Mouse (Mus musculus) CH12.LX (cell line): ENCODE data around the gene Plekha7.

ENCODE experiments used
- CTCF ChIP-seq, 2 experiments: IDR thresholded peaks in 1 of 2; conservative IDR thresholded peaks in 1 of 2; 2 replicates each; pipeline ENCODE4 v1.5.1; 2011 to 2012; ENCODE audit warnings: low read depth in 2 of 2, low read length in 2 of 2, improper control_type of control experiment in 1 of 2, inconsistent platforms in 1 of 2, mild to moderate bottlenecking in 1 of 2, moderate library complexity in 1 of 2
- EP300 ChIP-seq: IDR thresholded peaks from 2 replicates; pipeline ENCODE4 v1.6.1; 2011; ENCODE audit warnings: low read length, improper control_type of control experiment
- JUND ChIP-seq: conservative IDR thresholded peaks from 2 replicates; pipeline ENCODE4 v1.6.1; 2011; ENCODE audit warnings: low read depth, low read length, improper control_type of control experiment
- MAX ChIP-seq: IDR thresholded peaks from 2 replicates; pipeline ENCODE4 v1.6.1; 2011; ENCODE audit warnings: low read length, improper control_type of control experiment
- MEF2A ChIP-seq: IDR thresholded peaks from 2 replicates; pipeline ENCODE4 v1.6.1; 2014; ENCODE audit warnings: low read depth, mild to moderate bottlenecking, inconsistent platforms, low read length, improper control_type of control experiment, borderline replicate concordance
- MXI1 ChIP-seq: IDR thresholded peaks from 2 replicates; pipeline ENCODE4 v1.6.1; 2011; ENCODE audit warnings: mild to moderate bottlenecking, low read depth, low read length, improper control_type of control experiment
- POLR2A ChIP-seq: IDR thresholded peaks from 2 replicates; pipeline ENCODE4 v1.6.1; 2011; ENCODE audit warnings: low read depth, mild to moderate bottlenecking, improper control_type of control experiment, low read length
- POLR2AphosphoS2 ChIP-seq: IDR thresholded peaks from 2 replicates; pipeline ENCODE4 v1.6.1; 2011; ENCODE audit warnings: low read depth, low read length, improper control_type of control experiment
- USF1 ChIP-seq: IDR thresholded peaks from 2 replicates; pipeline ENCODE4 v1.6.1; 2014; ENCODE audit warnings: low read depth, mild to moderate bottlenecking, inconsistent platforms, low read length, improper control_type of control experiment
- ZC3H11A ChIP-seq: IDR thresholded peaks from 2 replicates; pipeline ENCODE4 v1.6.1; 2012; ENCODE audit warnings: low read depth, mild to moderate bottlenecking, inconsistent platforms, low read length, improper control_type of control experiment
- ZNF384 ChIP-seq: IDR thresholded peaks from 2 replicates; pipeline ENCODE4 v1.6.1; 2012; ENCODE audit warnings: low read depth, low read length, improper control_type of control experiment, inconsistent platforms

DNA sequence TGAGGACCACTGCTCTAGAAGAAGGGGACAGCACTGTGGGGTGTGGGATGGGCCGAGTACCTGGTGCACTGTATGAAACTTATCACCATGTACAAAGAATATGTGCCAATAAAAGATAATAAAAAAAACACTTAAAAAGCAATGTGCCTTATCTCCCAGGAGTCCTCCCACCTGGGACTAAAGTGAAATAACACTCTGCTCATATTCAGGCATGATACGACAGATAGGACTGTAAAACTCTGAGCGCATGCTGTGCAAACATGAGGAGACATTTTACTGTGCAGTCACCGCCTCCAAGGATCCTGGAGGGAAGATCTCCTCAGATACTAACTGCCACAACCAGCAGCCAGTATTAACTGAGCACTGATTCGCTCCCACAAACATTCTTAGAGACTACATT is 53.5 kb downstream of the Plekha7 start:
- TF ChIP-seq CTCF (conservative IDR thresholded peaks at IDR 0.05 in 1 of 2, IDR thresholded peaks at IDR 0.05 in 1 of 2; ENCODE audit: low read depth in 2 of 2, low read length in 2 of 2) (no peak), POLR2A (no peak), ZNF384 (no peak), EP300 (no peak), USF1 (no peak), POLR2AphosphoS2 (no peak), JUND (no peak), ZC3H11A (no peak), MEF2A (no peak), MXI1 (no peak), MAX (no peak)
